Mouse (Mus musculus): Measurements from ENCODE around the gene Slu7.

The Slu7 gene

DNA sequence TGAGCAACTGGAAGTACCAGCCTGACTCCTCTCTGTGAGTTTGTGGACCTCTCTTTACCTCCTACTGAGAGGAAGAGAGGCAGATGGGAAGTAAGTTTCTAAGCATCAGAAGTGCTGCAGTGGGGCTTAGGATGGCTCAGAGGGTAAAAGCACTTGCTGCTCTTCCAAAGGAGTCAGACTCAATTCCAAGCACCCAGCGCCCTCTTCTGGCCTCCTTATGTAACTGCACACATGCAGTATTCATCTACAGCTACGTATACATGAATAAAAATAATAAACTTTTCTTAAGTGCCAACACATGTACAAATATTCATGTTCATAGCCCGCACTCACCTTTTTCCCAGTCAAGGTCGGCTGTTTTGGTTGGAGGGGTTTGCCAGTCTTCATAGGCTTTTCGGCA, 9.2 kb upstream of the Slu7 start:
- DNase-seq (ENCODE audit: low spot score in 2 of 2) = no peak

DNA sequence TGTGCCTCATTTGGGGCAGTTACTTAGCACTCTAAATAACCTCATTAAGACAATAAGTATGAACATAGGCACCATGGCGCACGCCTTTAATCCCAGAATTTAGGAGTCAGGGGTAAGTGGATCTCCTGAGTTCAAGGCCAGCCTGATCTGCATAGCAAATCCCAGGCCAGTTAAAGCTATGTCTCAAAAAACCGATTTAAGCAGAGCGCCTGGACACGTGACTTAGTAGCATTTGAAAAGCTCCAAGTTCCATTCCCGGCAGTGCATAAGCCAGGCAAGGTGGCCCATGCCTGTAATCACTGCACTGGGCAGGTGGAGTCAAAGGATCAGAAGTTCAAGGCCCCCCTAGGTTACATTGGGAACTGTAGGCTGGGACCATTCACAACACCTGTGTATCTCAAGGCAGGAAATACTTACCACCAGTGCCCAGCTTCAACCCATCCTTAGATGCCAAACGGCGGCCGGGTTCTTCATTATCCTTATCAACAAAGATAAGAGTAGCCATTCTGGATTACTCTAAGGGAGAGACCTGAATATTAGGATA, 8.3 kb upstream of the Slu7 start:
- no peak for DNase-seq (ENCODE audit: low spot score in 2 of 2)

DNA sequence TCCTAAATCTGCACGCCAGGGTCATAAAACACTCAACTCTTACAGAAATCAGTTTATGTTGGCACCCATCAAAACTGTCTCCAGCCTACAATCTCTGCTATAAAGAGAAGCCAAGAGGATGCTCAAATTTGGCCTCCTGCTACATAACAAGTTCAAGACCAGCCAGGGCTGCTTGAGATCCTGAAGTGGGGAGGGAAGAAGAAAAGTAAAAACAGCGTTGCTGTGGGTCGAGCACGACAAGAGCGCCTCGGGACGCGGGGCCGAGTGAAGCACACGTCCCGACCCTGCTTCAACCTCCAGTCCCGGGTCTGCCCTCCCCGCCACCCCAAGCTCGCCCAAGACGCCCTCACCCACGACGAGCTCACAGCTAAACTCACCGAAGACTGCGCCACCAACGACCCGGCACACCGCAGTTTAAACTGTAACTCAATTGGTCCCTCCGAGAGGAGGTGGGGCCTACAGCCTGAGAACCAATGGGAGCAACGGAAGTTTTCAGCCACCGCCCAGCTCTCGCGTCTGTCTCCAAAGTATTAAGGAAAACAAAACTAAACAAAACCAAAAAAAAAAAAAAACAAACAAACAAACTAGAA, 7.6 kb upstream of the Slu7 start, which contains the start of gene Pttg1:
TSS of gene Pttg1 (minus strand) at position 428 of the 590 bp plus-strand sequence.
- DNase-seq (ENCODE audit: low spot score in 2 of 2) = peak; percentile 64 to 81

DNA sequence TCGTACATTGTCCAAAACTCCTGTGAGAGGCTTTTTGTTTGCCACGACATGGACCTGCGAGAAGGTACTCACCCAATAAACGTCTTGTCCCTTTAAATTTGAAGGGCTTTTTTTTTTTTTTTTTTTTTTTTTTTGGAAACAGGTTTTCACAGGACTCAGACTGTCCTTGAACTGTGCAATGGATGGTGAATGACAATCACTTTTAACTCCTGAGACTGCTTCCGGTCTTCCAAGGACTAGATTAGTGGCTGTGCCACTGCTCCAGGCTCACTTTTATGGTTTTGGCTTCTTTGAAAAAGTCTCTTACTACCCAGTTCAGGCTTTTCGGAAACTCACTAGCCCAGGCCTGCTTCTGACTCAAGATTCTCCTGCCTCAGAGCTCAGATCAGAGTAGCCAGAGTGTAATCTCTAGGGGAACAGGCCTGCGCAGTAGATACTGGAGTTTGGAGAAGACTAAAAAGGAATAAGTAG, 7.1 kb upstream of the Slu7 start:
- DNase-seq (ENCODE audit: low spot score in 2 of 2) = peak; percentile 9

DNA sequence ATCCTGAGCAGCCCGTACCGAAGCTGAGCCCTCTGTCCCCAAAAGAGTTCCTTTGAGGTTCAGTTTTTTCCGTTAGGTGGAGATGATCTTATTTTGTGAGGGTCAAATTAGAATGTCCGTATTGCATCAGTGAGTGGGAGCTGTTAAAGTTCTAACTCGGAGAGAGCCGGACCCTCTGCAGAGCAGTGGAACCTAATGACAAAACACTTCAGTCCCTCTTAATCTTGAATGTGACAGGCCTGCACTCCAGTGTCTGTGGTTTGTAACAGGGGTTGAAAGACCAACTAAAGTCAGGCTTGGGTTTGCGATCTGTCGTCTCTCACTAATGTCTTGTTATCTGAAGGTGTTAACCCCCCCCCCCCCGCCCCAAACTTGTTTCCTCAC, 472 bp downstream of the Slu7 start:
- DNase-seq (ENCODE audit: low spot score in 2 of 2) = no peak

DNA sequence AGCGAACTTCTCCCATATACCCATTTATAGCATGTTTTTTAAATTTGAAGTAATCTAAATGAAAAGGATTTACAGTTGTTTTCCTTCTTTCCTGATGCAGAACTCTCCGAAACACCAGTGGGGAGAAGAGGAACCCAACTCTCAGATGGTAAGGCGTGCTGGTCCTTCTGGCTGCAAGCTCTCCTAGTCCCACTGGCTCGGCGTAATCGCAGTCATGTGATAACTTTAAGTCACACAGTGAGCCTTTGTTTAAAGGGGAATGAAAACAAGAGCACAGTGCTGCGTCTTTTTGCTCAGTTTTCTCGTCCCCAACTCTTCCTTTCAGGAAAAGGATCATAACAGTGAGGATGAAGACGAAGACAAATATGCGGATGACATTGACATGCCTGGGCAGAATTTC, 7.6 kb downstream of the Slu7 start:
- no peak for DNase-seq (ENCODE audit: low spot score in 2 of 2)

DNA sequence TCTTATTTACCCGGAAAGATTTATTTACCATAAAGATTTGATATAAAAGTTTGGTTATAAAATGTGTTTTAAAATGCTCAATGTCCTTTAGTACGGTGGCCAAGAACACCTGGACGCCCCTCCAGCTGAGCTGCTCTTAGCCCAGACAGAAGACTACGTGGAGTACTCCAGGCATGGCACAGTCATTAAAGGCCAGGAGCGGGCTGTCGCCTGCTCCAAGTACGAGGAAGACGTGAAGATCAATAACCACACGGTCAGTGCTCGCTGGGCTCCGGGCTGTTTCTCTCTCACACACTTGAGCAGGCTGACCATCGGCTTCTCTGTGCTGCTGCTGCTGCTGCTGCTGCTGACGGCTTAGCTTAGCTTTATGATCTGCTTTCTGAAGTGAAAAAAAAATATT, 9.6 kb downstream of the Slu7 start:
- no peak for DNase-seq (ENCODE audit: low spot score in 2 of 2)

DNA sequence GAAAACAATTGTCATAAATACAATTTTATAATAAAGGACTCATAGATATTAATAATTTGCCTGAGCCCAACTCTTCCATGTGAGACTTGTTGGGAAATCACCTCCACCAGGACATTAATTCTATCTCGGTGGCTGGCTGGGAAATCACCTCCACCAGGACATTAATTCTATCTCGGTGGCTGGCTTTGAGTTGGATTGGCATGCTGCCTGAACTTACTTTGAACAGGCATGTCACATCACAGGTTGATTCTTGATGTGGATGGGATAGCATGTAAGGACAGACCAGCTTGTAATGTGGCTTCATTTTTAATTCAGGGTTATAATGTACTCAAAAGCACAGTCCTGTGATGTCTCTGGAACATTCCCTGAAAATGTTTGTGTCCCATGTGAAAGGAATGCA, 16.4 kb downstream of the Slu7 start:
- no peak for DNase-seq (ENCODE audit: low spot score in 2 of 2)

DNA sequence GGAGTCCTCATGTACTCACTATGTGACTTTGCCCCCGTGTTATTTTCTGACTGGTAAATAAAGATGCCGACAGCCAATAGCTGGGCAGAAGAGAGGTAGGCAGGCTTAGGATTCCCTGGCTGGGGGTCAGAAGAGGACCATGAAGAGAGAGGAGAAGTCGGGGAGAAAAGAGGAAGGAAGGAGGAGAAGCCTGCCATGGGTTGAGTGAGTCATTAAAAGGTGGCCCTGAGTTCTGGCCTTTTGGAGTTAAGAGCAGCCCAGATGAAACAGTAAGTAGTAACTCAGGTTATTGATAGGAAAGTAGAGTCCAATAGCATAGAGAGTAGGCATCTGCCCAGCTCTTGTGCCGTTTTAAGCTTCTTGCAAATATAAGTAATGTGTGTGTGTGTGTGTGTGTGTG, 17.8 kb downstream of the Slu7 start:
- DNase-seq (ENCODE audit: low spot score in 2 of 2) = no peak

DNA sequence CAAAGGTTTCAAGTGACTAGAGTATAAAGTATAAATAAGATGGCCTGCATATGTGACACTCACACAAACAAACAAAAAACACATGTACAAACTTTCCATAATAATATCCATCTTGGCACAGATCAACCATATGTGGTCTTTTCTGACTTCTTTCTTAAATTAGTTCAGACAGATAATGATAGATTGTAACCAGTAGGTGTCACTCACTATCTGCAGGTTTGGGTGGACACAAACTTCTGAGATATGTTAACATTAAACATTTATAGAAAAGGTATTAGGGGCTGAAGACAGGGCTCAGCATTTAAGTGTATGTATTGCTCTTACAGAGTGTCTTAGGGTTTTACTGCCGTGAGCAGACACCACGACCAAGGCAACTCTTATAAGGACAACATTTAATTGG, 18.7 kb downstream of the Slu7 start:
- DNase-seq (ENCODE audit: low spot score in 2 of 2) = no peak

DNA sequence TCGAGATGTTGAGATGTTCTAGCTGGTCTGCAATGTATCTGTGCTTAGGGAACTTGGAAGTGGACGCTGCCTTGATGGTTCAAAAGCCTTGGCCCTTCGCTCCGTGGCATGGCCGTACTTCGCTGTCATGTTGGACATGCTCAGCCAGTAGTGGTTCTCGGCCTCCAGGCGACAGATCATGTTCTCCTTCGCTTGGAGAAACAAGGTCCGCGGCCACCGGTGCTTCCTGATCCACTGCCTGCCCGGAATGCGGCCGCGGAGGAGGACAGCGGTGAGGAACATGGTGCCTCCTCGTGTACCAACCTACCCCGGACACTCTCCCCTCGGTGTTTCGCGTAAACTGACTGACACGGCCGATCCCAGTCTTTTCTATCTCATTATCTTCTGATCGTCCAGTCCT, 29.7 kb downstream of the Slu7 start:
- no peak for DNase-seq (ENCODE audit: low spot score in 2 of 2)

DNA sequence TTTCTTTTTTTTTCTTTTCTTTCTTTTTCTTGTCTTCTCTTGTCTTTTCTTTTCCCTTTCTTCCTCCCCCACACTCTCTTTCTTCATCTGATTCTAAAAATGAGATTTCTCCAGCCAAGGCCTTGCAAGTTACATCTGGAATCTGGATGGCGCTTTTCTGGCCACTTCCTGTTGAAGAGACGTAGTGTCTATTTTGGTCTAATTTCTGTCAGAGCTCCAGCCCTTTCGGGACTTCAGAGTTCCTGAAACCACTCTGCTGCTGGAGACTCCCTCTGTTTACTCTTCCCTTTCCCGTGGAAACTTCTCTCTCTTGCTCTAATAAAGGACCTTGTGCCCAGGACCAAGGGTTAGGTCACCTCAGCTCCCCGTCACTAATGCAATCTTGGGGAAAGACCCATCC, 36.6 kb downstream of the Slu7 start:
- DNase-seq (ENCODE audit: low spot score in 2 of 2) = no peak

DNA sequence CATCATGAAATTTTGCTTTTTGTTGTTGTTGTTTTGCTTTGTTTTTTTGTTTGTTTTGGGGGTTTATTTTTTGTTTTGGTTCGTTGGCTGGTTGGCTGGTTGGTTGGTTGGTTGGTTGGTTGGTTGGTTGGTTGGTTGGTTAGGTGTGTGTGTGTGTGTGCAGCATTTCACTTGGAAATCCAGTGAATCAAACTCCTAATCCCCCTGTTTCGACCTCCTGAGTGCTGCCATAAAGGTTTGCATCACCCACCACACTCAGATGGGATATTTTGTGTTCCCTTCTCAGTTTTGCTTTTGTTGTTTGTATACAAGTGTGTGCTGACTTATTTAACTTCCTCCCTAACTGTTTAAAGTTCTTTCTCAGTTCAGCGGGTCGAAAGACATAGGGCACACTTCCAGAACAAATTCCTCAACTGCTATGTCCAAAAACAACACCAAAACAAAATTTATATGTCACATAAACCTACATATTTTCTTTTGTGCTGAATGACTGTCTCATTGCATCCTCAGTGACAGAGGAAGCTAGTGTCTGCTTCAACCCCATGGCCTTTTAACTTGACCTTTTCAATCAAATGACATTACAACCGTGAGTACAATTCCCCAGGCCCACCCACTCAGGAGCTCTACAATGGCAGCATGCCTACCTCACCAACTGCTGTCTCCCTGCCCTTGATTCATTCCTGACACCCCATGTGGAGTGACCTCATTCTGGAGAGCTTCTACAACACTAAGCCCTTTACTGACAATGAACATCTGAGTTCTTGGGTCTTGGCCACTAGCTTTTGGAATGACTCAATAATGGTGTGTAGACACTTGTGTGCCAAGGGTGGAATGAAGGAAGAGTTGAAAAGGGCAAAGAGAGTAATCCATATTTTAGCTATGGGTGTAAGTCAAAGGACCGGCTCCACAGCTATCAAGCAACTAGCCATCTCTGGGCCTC, 37.6 kb downstream of the Slu7 start:
- DNase-seq (ENCODE audit: low spot score in 2 of 2) = no peak

DNA sequence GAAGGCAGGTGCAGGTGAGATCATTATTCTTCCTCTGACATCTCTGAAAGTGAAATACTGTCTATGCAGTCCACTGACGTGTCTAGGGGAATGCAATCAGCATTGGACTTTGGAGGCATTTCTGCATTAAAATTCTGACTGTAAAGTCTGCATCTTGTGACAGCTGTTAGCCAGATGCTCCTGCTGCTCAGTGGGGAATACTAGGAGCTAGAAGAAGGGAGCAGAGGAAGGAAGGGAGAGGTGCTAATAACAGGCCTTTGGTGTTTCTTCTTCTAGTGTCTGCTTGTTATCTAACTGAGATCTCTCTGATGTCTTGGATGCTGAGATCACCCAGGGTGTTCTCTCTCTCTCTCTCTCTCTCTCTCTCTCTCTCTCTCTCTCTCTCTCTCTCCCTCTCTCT, 39.6 kb downstream of the Slu7 start:
- DNase-seq (ENCODE audit: low spot score in 2 of 2) = no peak

DNA sequence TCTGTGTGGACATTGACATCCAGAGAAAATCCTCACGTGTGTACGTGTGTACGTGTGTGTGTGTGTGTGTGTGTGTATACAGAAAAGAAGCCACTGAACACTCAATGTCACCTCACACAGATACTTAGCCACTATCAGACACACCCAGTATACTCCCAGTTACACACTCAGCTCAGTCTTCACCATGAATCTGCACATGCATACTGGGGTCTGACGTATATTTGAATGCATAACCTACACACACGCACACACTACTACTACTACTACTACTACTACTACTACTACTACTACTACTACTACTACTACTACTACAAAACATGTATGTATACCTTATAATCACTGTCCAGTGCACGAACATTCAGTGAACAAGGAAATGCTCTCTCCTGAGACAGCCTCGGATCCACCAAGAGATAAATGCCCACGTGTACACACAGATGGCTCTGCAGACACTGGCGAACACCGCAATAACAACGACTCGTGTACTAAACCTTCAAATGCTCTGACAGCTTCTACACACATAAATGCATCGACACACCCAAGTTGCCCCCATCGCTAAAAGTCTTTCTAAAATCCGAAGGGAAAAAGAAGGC, 40.2 kb downstream of the Slu7 start:
- DNase-seq (ENCODE audit: low spot score in 2 of 2) = no peak

DNA sequence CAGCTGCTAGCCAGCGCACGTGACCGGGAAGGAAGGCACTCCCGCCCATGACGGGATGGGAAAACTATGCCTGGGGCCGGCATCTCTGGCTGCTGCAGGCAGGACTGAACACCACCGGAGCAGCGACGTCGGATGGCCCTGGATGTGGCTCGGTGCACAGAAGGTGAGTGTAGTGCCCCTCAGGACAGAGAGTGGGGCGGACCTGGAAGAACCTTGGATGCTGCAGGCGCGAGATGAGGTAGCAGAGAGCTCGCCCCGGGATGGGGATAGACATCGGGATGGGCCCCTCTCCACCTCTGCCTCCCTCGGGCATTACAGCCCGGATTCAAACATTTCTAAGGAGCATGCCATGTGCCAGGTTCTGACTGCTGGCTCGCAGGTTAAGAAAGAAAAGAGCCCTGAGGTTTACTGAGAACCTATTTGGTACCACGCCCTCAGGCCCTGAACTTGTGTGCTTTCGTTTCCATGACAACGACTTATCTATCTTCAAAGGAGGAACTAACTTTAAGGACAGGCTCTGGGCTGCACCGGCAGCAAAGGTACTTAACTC, 40.8 kb downstream of the Slu7 start, which contains the start of gene C1qtnf2:
TSS of gene C1qtnf2 (plus strand) at position 52 of the 550 bp plus-strand sequence.
- peak; percentile 32 to 60 for DNase-seq (ENCODE audit: low spot score in 2 of 2)

DNA sequence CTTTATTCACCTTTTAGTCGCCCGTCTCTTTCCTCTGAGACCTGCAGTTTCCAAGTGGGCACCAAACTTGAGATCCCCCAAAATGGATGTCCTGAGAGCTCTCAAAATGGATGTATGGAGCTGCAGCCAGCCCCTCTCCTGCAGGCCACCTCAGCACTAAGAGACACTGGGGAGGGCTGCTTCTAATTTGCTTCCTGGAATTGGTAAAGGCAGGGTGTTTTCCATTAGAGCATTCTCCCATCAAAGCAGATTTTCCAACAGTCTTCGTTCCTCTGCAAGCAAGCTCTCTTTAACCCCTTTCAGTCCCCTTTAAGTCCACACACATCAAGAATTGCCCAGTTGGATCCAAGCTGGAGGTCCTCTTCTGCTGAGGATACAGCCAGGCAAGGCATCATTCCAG, 45.8 kb downstream of the Slu7 start:
- DNase-seq (ENCODE audit: low spot score in 2 of 2) = no peak

DNA sequence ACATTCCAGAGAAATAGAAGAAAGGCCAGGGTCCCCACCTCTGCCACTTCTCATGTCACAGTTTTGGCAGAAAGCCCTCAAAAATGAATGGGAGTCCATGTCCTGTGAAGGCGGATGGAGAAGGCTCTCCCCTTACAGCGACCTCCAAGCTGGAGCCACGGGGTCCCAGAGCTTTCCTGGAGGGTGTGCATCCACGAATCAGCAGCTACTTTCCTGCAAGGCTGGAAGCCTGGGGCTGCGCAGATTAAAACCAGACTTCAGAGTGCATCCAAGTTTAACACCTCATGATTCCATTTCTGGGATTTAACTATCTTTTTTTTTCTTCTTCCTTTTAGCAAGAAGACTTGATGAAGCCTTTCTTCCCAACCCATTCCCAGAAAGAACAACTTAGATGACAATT, 47.0 kb downstream of the Slu7 start:
- DNase-seq (ENCODE audit: low spot score in 2 of 2) = no peak

DNA sequence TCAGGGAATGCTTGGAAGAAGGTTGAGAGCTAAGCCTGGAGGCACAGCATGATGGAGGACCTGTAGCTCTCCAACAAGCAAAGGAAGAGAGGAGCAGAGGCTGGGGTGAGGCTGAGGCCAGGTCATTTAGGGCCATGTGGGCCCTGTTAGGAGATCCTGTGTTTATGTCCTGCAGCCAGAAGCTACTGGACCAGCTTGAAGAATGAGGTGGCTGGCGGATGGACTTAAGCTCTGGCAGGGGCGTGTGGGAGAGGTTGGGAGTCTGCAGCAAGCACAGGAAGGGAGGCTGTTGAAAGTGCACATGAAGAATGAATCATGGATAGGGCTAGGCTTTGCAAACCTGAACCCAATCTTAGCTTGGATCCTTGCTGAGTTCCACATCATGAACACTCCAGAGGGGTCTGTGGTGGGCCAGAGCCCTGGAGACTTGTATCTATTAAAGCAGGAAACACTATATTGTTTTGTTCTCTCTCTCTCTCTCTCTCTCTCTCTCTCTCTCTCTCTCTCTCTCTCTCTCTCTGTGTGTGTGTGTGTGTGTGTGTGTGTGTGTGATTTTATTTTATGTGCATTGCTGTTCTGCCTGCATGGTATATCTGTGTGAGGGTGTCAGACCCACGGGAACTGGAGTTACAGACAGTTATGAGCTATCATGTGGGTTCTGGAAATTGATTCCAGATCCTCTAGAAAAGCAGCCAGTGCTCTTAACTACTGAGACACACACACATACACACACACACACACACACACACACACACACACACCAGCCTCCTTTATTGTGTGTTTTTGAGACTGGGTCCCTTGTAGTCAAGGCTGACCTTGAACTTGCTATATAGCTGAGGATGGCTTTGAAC, 48.4 kb downstream of the Slu7 start:
- peak in 1 of 2 experiments; percentile 31 for DNase-seq (ENCODE audit: low spot score in 2 of 2)

DNA sequence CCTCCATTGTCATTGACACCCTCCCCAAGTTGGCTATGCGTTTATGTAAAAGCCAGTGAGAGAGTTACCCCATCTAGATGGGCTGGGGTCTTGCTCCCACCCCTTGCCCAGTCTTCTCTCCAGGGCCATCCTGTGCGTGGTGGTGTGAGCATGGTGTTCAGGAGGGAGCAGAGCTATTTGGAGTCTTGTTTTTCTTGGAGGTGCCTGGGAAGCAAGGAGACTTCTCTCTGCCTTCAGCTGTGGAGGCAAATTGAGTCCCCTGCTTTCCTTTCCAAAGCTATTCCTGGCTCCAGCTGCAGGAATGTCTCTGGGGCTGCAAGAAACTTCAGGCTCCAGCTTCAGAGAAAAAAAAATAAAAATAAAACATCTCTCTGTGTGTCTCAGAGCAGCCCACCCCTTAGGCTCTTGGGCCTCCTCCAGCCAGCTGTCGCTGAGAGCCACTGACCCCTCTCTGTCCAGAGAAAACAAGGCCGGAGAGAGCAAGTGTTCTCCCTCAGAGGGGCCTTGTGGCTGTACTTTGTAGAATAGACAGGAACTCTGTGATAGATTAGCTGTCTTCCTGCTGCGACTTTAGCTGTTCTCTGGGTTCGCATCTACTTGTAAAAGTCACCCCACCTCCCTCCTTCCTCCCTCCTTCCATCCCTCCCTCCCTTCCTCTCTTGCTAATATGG, 49.7 kb downstream of the Slu7 start:
- DNase-seq (ENCODE audit: low spot score in 2 of 2) = no peak

DNA sequence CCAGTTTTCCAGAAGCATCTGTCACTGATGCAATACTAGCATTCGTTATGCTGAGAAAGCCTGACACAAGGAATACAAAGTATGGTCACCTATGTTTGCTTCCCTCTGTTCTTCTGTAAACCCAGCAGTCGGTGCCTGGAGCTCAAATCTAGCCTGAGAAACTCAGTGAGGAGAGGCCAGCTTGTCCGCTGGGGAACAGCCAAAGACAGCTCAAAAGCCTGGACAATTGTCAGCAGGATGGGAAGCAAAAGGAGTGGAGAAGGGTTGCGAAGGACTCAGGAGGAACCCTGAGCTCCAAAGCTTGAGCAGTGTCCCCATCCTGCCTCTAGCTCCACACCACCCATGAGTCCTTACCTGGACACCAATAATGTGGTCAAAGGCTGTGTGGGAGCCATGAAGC, 50.5 kb downstream of the Slu7 start:
- DNase-seq (ENCODE audit: low spot score in 2 of 2) = peak in 1 of 2 experiments; percentile 17

All from urinary bladder, postnatal 36 days (tissue).